Mouse (Mus musculus) heart, postnatal 0 days (tissue): ENCODE measurements around the gene Fut2. TPM values are rescaled to one million over a fixed set of nuclear protein-coding genes. Genes with fewer than 3 reads are reported as not detected.
A peak's percentile ranks its signal among the peaks of the same experiment; 100 is the strongest.

ENCODE experiments used
- ATAC-seq: fragments of 200-750 bp; cut with Nextera tagmentation; 2 replicates; pipeline ENCODE4 v1.8.0; 2017; ENCODE audit warnings: low read depth, moderate number of reproducible peaks, moderate library complexity; ENCODE audit not compliant: insufficient read depth
- DNase-seq: peaks from one replicate; pipeline ENCODE4 v3.0.0-alpha.2; 2016; ENCODE audit warnings: low spot score
- H3K27ac ChIP-seq: fragments of 300-500 bp; sonication (generic); 2 replicates; pipeline ENCODE4 v1.5.1; 2014; ENCODE audit warnings: low read depth, mild to moderate bottlenecking
- H3K27me3 ChIP-seq: fragments of 300-500 bp; sonication (generic); 2 replicates; pipeline ENCODE4 v1.6.1; 2014; ENCODE audit warnings: low read length, mixed read lengths; ENCODE audit not compliant: control insufficient read depth, insufficient read depth
- H3K36me3 ChIP-seq: fragments of 300-500 bp; sonication (generic); replicated peaks from 2 replicates; pipeline ENCODE4 v1.6.1; 2014; ENCODE audit warnings: low read length, mixed read lengths; ENCODE audit not compliant: control insufficient read depth, insufficient read depth
- H3K4me1 ChIP-seq: fragments of 300-500 bp; sonication (generic); 2 replicates; pipeline ENCODE4 v1.6.1; 2014; ENCODE audit warnings: antibody characterized with exemption; ENCODE audit not compliant: control insufficient read depth, insufficient read depth
- H3K4me2 ChIP-seq: fragments of 300-500 bp; sonication (generic); 2 replicates; pipeline ENCODE4 v1.6.1; 2014; ENCODE audit warnings: low read depth, mild to moderate bottlenecking, low read length, moderate library complexity
- H3K4me3 ChIP-seq: fragments of 300-500 bp; sonication (generic); 2 replicates; pipeline ENCODE4 v1.5.1; 2014; ENCODE audit warnings: low read depth, low read length
- H3K9ac ChIP-seq: fragments of 300-500 bp; sonication (generic); replicated peaks from 2 replicates; pipeline ENCODE4 v1.6.1; 2014; ENCODE audit warnings: low read depth, low read length, mixed read lengths
- H3K9me3 ChIP-seq: fragments of 300-500 bp; sonication (generic); replicated peaks from 2 replicates; pipeline ENCODE4 v1.6.1; 2016; ENCODE audit warnings: low read length; ENCODE audit not compliant: control insufficient read depth
- CTCF ChIP-seq: IDR thresholded peaks from 2 replicates; pipeline ENCODE4 v1.5.1; 2016; ENCODE audit warnings: antibody characterized with exemption, control low read depth, low read depth
- EP300 ChIP-seq: IDR thresholded peaks from 2 replicates; pipeline ENCODE4 v1.6.1; 2016; ENCODE audit warnings: antibody characterized with exemption, low read depth
- WGBS: fragments of 180-500 bp; shearing (Covaris S2); extraction: QIAGEN DNeasy Blood & Tissue Kit; methylation state at CpG from one replicate; pipeline ENCODE4 v1.1.7; 2014; 5-methylcytosine and 5-hydroxymethylcytosine counted together
- polyA plus RNA-seq: library from polyadenylated mRNA; unstranded; fragments of >200 nt; fragmentation: Nextera tagmentation; extraction: Ambion mirVana; gene quantifications from 2 replicates; pipeline ENCODE4 v1.2.1, GENCODE M21; 2015
- total RNA-seq: library from RNA; depleted of rRNA; stranded (reverse); fragments of >200 nt; gene quantifications from 2 replicates; pipeline ENCODE4 v1.2.3, GENCODE M21; 2014; ENCODE audit warnings: low replicate concordance

Gene Fut2
- total and polyA plus RNA-seq, 2 experiments from 2014 or later, result 1.7 TPM; not detected in 1

DNA sequence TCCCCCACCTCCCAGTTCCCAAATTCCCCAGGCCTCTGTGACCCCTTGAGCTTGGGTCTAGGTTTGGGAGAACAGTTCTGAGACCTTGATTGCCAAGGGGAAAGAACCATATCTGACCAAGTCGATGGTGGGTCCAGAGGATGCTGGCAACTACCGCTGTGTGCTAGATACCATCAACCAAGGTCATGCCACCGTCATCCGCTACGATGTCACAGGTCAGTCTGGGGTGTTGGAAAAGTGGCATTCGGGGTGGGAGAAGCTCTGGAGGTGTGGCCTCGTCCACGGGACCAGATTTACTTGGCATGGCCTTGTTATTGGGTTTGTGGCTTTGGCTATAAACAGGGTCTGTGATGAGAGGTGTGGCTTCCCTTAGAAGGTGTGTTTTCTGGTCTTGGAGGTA lies 40.7 kb downstream of the Fut2 start:
- H3K36me3 ChIP-seq, result 0 out of 2 replicates have a peak, but pooled peaks cover 4% of the 10 kb centered on the region
- H3K27ac ChIP-seq, result no peak overlapping the region
- no peak overlapping the region for H3K4me2 ChIP-seq
- TF ChIP-seq EP300, result no peak
- no peak for TF ChIP-seq CTCF
- no peaks in the 10 kb centered on the region for H3K9me3 ChIP-seq
- WGBS, result 87% methylated on average over 8 of the region's 8 CpGs
- ATAC-seq, result no peak
- no peak for DNase-seq
- H3K27me3 ChIP-seq, result peaks cover 11% of the 10 kb centered on the region
- H3K4me3 ChIP-seq, result no peak overlapping the region
- H3K9ac ChIP-seq, result no peak overlapping the region
- no peaks in the 10 kb centered on the region for H3K4me1 ChIP-seq

DNA sequence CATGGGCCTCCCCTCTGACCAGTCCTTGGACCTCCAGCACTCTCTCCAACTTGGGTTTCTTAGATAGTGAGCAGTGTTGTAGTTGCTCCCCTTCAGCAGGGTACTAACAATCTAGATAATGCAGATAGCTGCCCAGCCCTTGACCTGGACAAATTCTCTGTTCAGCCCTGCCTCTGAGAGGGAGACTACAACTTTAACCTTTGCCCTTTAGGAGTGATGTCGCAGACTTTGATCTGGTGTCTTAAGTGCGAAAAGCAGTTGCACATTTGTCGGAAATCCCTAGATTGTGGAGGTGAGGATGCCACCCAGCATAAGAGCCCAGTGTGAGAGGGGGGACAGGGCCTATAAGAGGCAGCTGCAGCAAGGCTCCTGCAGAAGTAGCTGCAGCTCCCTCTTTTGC lies 41.5 kb downstream of the Fut2 start:
- 74% methylated on average over 3 of the region's 3 CpGs for WGBS
- Histone ChIP-seq H3K4me3 (no peak overlapping the region), H3K36me3 (no peaks in the 10 kb centered on the region), H3K27me3 (peaks cover 11% of the 10 kb centered on the region), H3K9ac (no peak overlapping the region), H3K27ac (no peak overlapping the region), H3K9me3 (no peaks in the 10 kb centered on the region), H3K4me2 (no peak overlapping the region), H3K4me1 (no peaks in the 10 kb centered on the region)
- ATAC-seq, result no peak
- TF ChIP-seq CTCF (no peak), EP300 (no peak)
- DNase-seq, result no peak

DNA sequence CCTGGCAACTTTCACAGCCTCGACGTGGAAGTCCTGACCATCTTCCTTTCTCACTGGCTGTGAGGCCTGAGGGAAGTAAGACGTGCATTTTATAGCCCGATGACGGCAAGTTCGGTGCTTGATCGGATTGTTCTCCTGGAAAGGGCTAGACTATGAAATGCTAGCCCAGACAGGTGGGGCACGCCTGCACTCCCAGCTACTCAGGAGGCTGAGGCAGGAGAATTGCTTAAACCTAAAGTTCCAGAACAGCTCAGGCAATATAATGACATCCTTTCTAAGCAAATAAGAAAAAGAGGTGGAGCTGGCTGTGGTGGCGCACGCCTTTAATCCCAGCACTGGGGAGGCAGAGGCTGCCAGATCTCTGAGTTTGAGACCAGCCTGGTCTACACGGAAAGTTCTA lies 42.7 kb downstream of the Fut2 start:
- Histone ChIP-seq H3K27ac (no peak overlapping the region), H3K4me3 (no peak overlapping the region), H3K27me3 (peaks cover 20% of the 10 kb centered on the region), H3K4me1 (no peaks in the 10 kb centered on the region), H3K4me2 (no peak overlapping the region), H3K9me3 (no peaks in the 10 kb centered on the region), H3K36me3 (no peaks in the 10 kb centered on the region), H3K9ac (no peak overlapping the region)
- WGBS, result 90% methylated on average over 11 of the region's 11 CpGs
- ATAC-seq (no peak), DNase-seq (no peak)
- no peak for TF ChIP-seq CTCF
- TF ChIP-seq EP300, result no peak

DNA sequence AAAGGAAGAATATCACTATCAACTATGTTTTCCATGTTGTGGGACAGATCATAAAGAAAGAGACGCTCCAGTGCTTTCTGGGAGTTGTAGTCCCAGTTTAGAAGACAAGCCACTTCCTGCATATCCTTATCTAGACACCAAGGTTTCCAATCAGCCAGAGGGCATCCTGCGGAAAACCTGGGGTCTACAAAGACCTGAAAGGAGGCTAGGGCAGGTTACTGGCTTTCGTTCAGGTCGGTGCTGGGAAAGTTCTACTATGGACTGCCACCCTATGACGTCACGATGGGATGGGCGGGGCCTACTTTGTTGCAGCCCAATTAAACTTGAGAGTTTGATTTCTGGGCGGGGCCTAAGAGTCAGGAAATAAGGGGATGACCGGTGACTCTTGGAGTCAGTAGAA lies 44.8 kb downstream of the Fut2 start, which contains the start of gene Izumo1:
TSS of gene Izumo1 (plus strand) at position 369 of the 400 bp plus-strand sequence.
- DNase-seq (no peak), ATAC-seq (0 out of 2 replicates have a peak, but pooled peaks have one; percentile 34)
- 23% methylated on average over 9 of the region's 9 CpGs for WGBS
- Histone ChIP-seq H3K9ac (no peak within 1 kb of the TSS), H3K9me3 (no peaks in the 10 kb centered on the region), H3K27me3 (peaks cover 30% of the 10 kb centered on the region), H3K36me3 (no peaks in the 10 kb centered on the region), H3K4me3 (no peak within 1 kb of the TSS), H3K27ac (no peak within 1 kb of the TSS), H3K4me2 (no peak within 1 kb of the TSS), H3K4me1 (no peaks in the 10 kb centered on the region)
- no peak for TF ChIP-seq CTCF
- no peak for TF ChIP-seq EP300

DNA sequence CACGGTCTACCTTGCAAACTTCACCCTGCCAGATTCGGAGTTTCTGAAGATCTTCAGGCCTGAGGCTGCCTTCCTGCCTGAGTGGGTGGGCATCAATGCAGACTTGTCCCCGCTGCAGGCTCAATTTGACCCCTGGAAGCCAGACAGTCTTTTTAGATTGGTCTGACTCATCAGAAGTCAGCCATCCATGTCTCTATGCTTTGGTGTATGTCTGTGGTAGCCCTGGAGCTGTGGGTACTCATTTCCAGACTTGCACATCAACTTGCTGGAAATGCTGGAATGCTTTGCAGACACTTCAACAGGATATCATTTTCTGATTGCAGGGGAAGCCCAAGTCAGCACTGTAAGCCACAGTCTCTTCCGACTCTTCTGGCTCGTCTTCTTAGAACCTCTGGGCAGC lies 46.6 kb downstream of the Fut2 start:
- Histone ChIP-seq H3K9ac (no peak overlapping the region), H3K4me2 (no peak overlapping the region), H3K4me1 (no peaks in the 10 kb centered on the region), H3K27me3 (peaks cover 43% of the 10 kb centered on the region), H3K27ac (no peak overlapping the region), H3K9me3 (no peaks in the 10 kb centered on the region), H3K36me3 (no peaks in the 10 kb centered on the region), H3K4me3 (no peak overlapping the region)
- DNase-seq (no peak), ATAC-seq (no peak)
- WGBS, result 70% methylated on average over 5 of the region's 5 CpGs
- TF ChIP-seq EP300 (no peak), CTCF (no peak)

DNA sequence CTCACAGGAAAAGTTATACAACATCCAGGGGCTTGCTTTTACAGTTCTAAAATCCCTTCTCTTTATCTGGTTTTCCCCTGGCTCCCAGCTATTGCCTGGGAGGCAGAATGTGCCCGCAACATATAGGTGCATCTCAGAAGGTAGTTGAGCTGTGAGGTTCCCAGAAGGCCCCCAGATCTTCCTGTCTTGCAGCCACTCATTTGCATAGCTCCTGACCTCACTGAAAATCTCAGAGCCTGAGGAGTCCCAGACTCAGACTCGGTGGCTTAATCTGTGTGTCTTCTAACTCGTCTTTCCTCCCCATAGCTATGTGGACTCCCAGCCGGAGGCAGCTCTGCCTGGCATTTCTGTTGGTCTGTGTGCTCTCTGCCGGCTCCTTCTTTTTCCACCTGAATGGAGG lies 47.9 kb downstream of the Fut2 start:
- H3K27ac ChIP-seq, result no peak overlapping the region
- H3K4me3 ChIP-seq, result no peak overlapping the region
- no peak for DNase-seq
- H3K36me3 ChIP-seq, result no peaks in the 10 kb centered on the region
- no peak for ATAC-seq
- no peak for TF ChIP-seq EP300
- TF ChIP-seq CTCF, result no peak
- H3K4me2 ChIP-seq, result no peak overlapping the region
- no peak overlapping the region for H3K9ac ChIP-seq
- no peaks in the 10 kb centered on the region for H3K9me3 ChIP-seq
- WGBS, result 76% methylated on average over 5 of the region's 5 CpGs
- no peaks in the 10 kb centered on the region for H3K4me1 ChIP-seq
- H3K27me3 ChIP-seq, result peaks cover 43% of the 10 kb centered on the region
